Mouse (Mus musculus): ENCODE measurements around the gene Crip2.

- TF ChIP-seq GATA1 (IDR thresholded peaks at IDR 0.05; ENCODE audit: low read length) = no peak
- TF ChIP-seq TAL1 (IDR thresholded peaks at IDR 0.05; ENCODE audit: low read length) = no peak
Measured at GRCm38 (mm10) chr12:113193423-113193822, 53.4 kb downstream of the Crip2 start.
